Mouse (Mus musculus) C2C12 (cell line): ENCODE data around the gene Dock7.

Source experiments
- CTCF ChIP-seq: IDR thresholded peaks from one replicate; pipeline ENCODE4 v1.5.1; 2011; ENCODE audit not compliant: control insufficient read depth, insufficient read depth, insufficient read length
- FOSL1 ChIP-seq: IDR thresholded peaks from one replicate; pipeline ENCODE4 v1.8.0; 2011; ENCODE audit warnings: mild to moderate bottlenecking, low read length; ENCODE audit not compliant: poor library complexity, insufficient read depth, severe bottlenecking
- USF1 ChIP-seq: IDR thresholded peaks from one replicate; pipeline ENCODE4 v1.6.1; 2011; ENCODE audit warnings: low read depth, mild to moderate bottlenecking, control low read depth, moderate library complexity

DNA sequence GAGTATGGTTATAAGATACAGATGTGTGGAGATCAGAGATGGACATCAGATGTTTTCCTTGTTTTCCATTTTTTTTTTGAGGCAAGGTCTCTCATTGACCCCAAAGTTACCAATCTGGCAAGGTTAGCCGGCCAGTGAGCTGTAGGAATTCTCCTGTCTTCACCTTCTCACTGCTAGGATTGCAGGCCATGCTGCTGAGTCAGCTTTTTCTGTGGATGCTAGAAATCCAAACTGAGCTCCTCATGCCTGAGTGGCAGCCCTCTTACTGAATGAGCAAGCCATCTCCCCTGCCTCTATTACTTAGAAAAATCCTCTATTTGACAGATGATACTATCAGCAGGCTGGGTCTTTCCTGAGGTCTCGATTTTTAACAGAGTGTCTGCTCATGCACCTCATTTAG lies 142.0 kb downstream of the Dock7 start:
- no peak for TF ChIP-seq CTCF
- TF ChIP-seq FOSL1: no peak
- TF ChIP-seq USF1: no peak
